Mouse (Mus musculus) intestine, postnatal 0 days (tissue): ENCODE results near the gene Ncor2. TPM values are rescaled to one million over a fixed set of nuclear protein-coding genes. Genes with fewer than 3 reads are reported as not detected.

Source experiments
- ATAC-seq: fragments of 200-750 bp; cut with Nextera tagmentation; 2 replicates; pipeline ENCODE4 v1.8.0; 2017; ENCODE audit warnings: mild to moderate bottlenecking, moderate TSS enrichment, moderate library complexity
- H3K27ac ChIP-seq: fragments of 300-500 bp; sonication (generic); 2 replicates; pipeline ENCODE4 v1.5.1; 2014; ENCODE audit warnings: mild to moderate bottlenecking, low read depth, low read length, moderate library complexity
- H3K27me3 ChIP-seq: fragments of 300-500 bp; sonication (generic); replicated peaks from 2 replicates; pipeline ENCODE4 v1.6.1; 2014; ENCODE audit warnings: low read length, mixed read lengths; ENCODE audit not compliant: control insufficient read depth, insufficient read depth
- H3K36me3 ChIP-seq: fragments of 300-500 bp; sonication (generic); 2 replicates; pipeline ENCODE4 v1.6.1; 2014; ENCODE audit warnings: mild to moderate bottlenecking, moderate library complexity; ENCODE audit not compliant: control insufficient read depth, insufficient read depth
- H3K4me1 ChIP-seq: fragments of 300-500 bp; sonication (generic); replicated peaks from 2 replicates; pipeline ENCODE4 v1.6.1; 2014; ENCODE audit warnings: antibody characterized with exemption, low read length, mixed read lengths; ENCODE audit not compliant: control insufficient read depth, insufficient read depth
- H3K4me2 ChIP-seq: fragments of 300-500 bp; sonication (generic); replicated peaks from 2 replicates; pipeline ENCODE4 v1.6.1; 2014; ENCODE audit warnings: low read depth, mild to moderate bottlenecking, moderate library complexity
- H3K4me3 ChIP-seq: fragments of 300-500 bp; sonication (generic); 2 replicates; pipeline ENCODE4 v1.5.1; 2014; ENCODE audit warnings: low read depth, low read length
- H3K9ac ChIP-seq: fragments of 300-500 bp; sonication (generic); 2 replicates; pipeline ENCODE4 v1.6.1; 2014; ENCODE audit warnings: mild to moderate bottlenecking, low read depth, low read length
- H3K9me3 ChIP-seq: fragments of 300-500 bp; sonication (generic); 2 replicates; pipeline ENCODE4 v1.6.1; 2016; ENCODE audit warnings: mixed run types; ENCODE audit not compliant: control insufficient read depth
- CTCF ChIP-seq: sonication (generic); IDR thresholded peaks from 2 replicates; pipeline ENCODE4 v1.5.1; 2016; ENCODE audit warnings: low read depth, mild to moderate bottlenecking, control low read depth, antibody characterized with exemption, moderate library complexity
- WGBS: fragments of 180-500 bp; shearing (Covaris S2); extraction: QIAGEN DNeasy Blood & Tissue Kit; methylation state at CpG from one replicate; pipeline ENCODE4 v1.1.7; 2014; 5-methylcytosine and 5-hydroxymethylcytosine counted together
- polyA plus RNA-seq: library from polyadenylated mRNA; unstranded; fragments of >200 nt; fragmentation: Nextera tagmentation; extraction: Ambion mirVana; gene quantifications from 2 replicates; pipeline ENCODE4 v1.2.1, GENCODE M21; 2015

Ncor2 gene
- polyA plus RNA-seq, 1 experiment from 2014 or later = 7.1 TPM

GRCm38 (mm10) chr5:125149142-125149541, 29.9 kb downstream of the Ncor2 start:
- Histone ChIP-seq H3K4me1 (no peaks in the 10 kb centered on the region), H3K36me3 (no peaks in the 10 kb centered on the region; the same call in 1 of the 2 replicates)
- no peak for ATAC-seq

GRCm38 (mm10) chr5:125148686-125149085, 30.3 kb downstream of the Ncor2 start:
- ATAC-seq = no peak
- H3K4me1 ChIP-seq = no peaks in the 10 kb centered on the region
- H3K27ac ChIP-seq = no peak overlapping the region

More at GRCm38 (mm10) chr5:125149142-125149541, 29.9 kb downstream of the Ncor2 start:
- Histone ChIP-seq H3K4me3 (no peak overlapping the region), H3K27ac (0 out of 2 replicates have a peak overlapping the region, but pooled peaks have one; percentile 29), H3K9ac (no peak overlapping the region), H3K4me2 (no peak overlapping the region), H3K27me3 (no peaks in the 10 kb centered on the region), H3K9me3 (no peaks in the 10 kb centered on the region)
- WGBS = 77% methylated on average over 17 of the region's 17 CpGs
- no peak for TF ChIP-seq CTCF

GRCm38 (mm10) chr5:125148173-125148572, 30.8 kb downstream of the Ncor2 start:
- Histone ChIP-seq H3K4me1 (no peaks in the 10 kb centered on the region), H3K9ac (no peak overlapping the region), H3K27ac (no peak overlapping the region), H3K4me3 (no peak overlapping the region), H3K36me3 (no peaks in the 10 kb centered on the region; the same call in 1 of the 2 replicates), H3K9me3 (no peaks in the 10 kb centered on the region), H3K27me3 (no peaks in the 10 kb centered on the region), H3K4me2 (no peak overlapping the region)
- ATAC-seq = no peak
- 74% methylated on average over 10 of the region's 10 CpGs for WGBS
- TF ChIP-seq CTCF = peak; percentile 37

More at GRCm38 (mm10) chr5:125148686-125149085, 30.3 kb downstream of the Ncor2 start:
- no peak overlapping the region for H3K4me2 ChIP-seq
- no peak overlapping the region for H3K9ac ChIP-seq
- WGBS = 46% methylated on average over 5 of the region's 5 CpGs
- no peaks in the 10 kb centered on the region for H3K9me3 ChIP-seq
- no peak for TF ChIP-seq CTCF
- H3K4me3 ChIP-seq = no peak overlapping the region
- no peaks in the 10 kb centered on the region for H3K27me3 ChIP-seq
- H3K36me3 ChIP-seq = no peaks in the 10 kb centered on the region; the same call in 1 of the 2 replicates

- WGBS = 82% methylated on average over 5 of the region's 5 CpGs
- no peak overlapping the region for H3K9ac ChIP-seq
- H3K4me2 ChIP-seq = no peak overlapping the region
- no peak for ATAC-seq
- no peak overlapping the region for H3K27ac ChIP-seq
- no peaks in the 10 kb centered on the region for H3K27me3 ChIP-seq
- H3K4me3 ChIP-seq = no peak overlapping the region
- H3K36me3 ChIP-seq = no peaks in the 10 kb centered on the region; the same call in 1 of the 2 replicates
- peaks cover 1% of the 10 kb centered on the region; the same call in 1 of the 2 replicates for H3K4me1 ChIP-seq
- no peak for TF ChIP-seq CTCF
- no peaks in the 10 kb centered on the region for H3K9me3 ChIP-seq
These were observed 31.9 kb downstream of the Ncor2 start for GRCm38 (mm10) chr5:125147124-125147523.

GRCm38 (mm10) chr5:125143114-125143872, 35.7 kb downstream of the Ncor2 start:
- Histone ChIP-seq H3K27me3 (no peaks in the 10 kb centered on the region), H3K9me3 (no peaks in the 10 kb centered on the region), H3K36me3 (no peaks in the 10 kb centered on the region), H3K9ac (no peak overlapping the region), H3K4me2 (no peak overlapping the region), H3K4me1 (peaks cover 18% of the 10 kb centered on the region; the same call in 1 of the 2 replicates), H3K4me3 (no peak overlapping the region), H3K27ac (no peak overlapping the region)
- no peak for TF ChIP-seq CTCF
- 87% methylated on average over 12 of the region's 12 CpGs for WGBS
- ATAC-seq = no peak

- peak; percentile 33; the same call in 1 of the 2 replicates for TF ChIP-seq CTCF
- no peaks in the 10 kb centered on the region for H3K27me3 ChIP-seq
- peaks cover 18% of the 10 kb centered on the region; the same call in 1 of the 2 replicates for H3K4me1 ChIP-seq
- H3K36me3 ChIP-seq = no peaks in the 10 kb centered on the region
- no peak overlapping the region for H3K4me3 ChIP-seq
- ATAC-seq = no peak
- H3K9ac ChIP-seq = no peak overlapping the region; the same call in 1 of the 2 replicates
- H3K4me2 ChIP-seq = peak overlapping the region; percentile 67; the same call in 1 of the 2 replicates
- H3K27ac ChIP-seq = peak overlapping the region; percentile 83
- WGBS = 38% methylated on average over 5 of the region's 5 CpGs
- no peaks in the 10 kb centered on the region for H3K9me3 ChIP-seq
These were observed 37.1 kb downstream of the Ncor2 start for GRCm38 (mm10) chr5:125141916-125142315.
